Mouse (Mus musculus) midbrain, embryonic 16.5 days (tissue): Measurements from ENCODE around the gene Vcl. TPM values are rescaled to one million over a fixed set of nuclear protein-coding genes. Genes with fewer than 3 reads are reported as not detected.

ENCODE experiments used
- ATAC-seq: fragments of 200-750 bp; cut with Nextera tagmentation; 2 replicates; pipeline ENCODE4 v1.8.0; 2017; ENCODE audit warnings: moderate TSS enrichment
- H3K27ac ChIP-seq: fragments of 300-500 bp; sonication (generic); 2 replicates; pipeline ENCODE4 v1.5.1; 2014; ENCODE audit warnings: mild to moderate bottlenecking, low read length, mixed read lengths
- H3K27me3 ChIP-seq: fragments of 300-500 bp; sonication (generic); 2 replicates; pipeline ENCODE4 v1.6.1; 2014; ENCODE audit warnings: low read depth, low read length, mixed read lengths; ENCODE audit not compliant: control insufficient read depth, insufficient read depth
- H3K36me3 ChIP-seq: fragments of 300-500 bp; sonication (generic); 2 replicates; pipeline ENCODE4 v1.6.1; 2014; ENCODE audit warnings: mild to moderate bottlenecking, low read length, moderate library complexity, mixed read lengths; ENCODE audit not compliant: control insufficient read depth, insufficient read depth
- H3K4me1 ChIP-seq: fragments of 300-500 bp; sonication (generic); 2 replicates; pipeline ENCODE4 v1.6.1; 2014; ENCODE audit warnings: mild to moderate bottlenecking, low read length, mixed read lengths; ENCODE audit not compliant: control insufficient read depth, insufficient read depth
- H3K4me2 ChIP-seq: fragments of 300-500 bp; sonication (generic); 2 replicates; pipeline ENCODE4 v1.6.1; 2014; ENCODE audit warnings: mild to moderate bottlenecking, low read length, mixed read lengths
- H3K4me3 ChIP-seq: fragments of 300-500 bp; sonication (generic); 2 replicates; pipeline ENCODE4 v1.5.1; 2014; ENCODE audit warnings: low read depth, mild to moderate bottlenecking, low read length, moderate library complexity, mixed read lengths
- H3K9ac ChIP-seq: fragments of 300-500 bp; sonication (generic); 2 replicates; pipeline ENCODE4 v1.6.1; 2014; ENCODE audit warnings: low read depth, low read length, mixed read lengths
- H3K9me3 ChIP-seq: fragments of 300-500 bp; sonication (generic); replicated peaks from 2 replicates; pipeline ENCODE4 v1.6.1; 2014; ENCODE audit warnings: mild to moderate bottlenecking, low read length, mixed read lengths; ENCODE audit not compliant: control insufficient read depth, poor library complexity, severe bottlenecking
- WGBS: fragments of 180-500 bp; shearing (Covaris S2); extraction: QIAGEN DNeasy Blood & Tissue Kit; methylation state at CpG from one replicate; pipeline ENCODE4 v1.1.7; 2014; 5-methylcytosine and 5-hydroxymethylcytosine counted together
- polyA plus RNA-seq: library from polyadenylated mRNA; unstranded; fragments of >200 nt; fragmentation: Nextera tagmentation; extraction: Ambion mirVana; gene quantifications from 2 replicates; pipeline ENCODE4 v1.2.1, GENCODE M21; 2015

The Vcl gene
- polyA plus RNA-seq, 1 experiment from 2014 or later = 11.9 TPM

GRCm38 (mm10) chr14:20903137-20903536 is 26.1 kb upstream of the Vcl start:
- no peaks in the 10 kb centered on the region for H3K27me3 ChIP-seq
- no peaks in the 10 kb centered on the region for H3K9me3 ChIP-seq
- H3K4me2 ChIP-seq = no peak overlapping the region
- no peak overlapping the region for H3K9ac ChIP-seq
- no peak for ATAC-seq
- no peaks in the 10 kb centered on the region for H3K4me1 ChIP-seq
- H3K4me3 ChIP-seq = no peak overlapping the region
- H3K36me3 ChIP-seq = no peaks in the 10 kb centered on the region
- WGBS = 89% methylated on average over 6 of the region's 6 CpGs
- H3K27ac ChIP-seq = no peak overlapping the region

GRCm38 (mm10) chr14:20911811-20912210 is 17.4 kb upstream of the Vcl start:
- no peak overlapping the region for H3K27ac ChIP-seq
- no peaks in the 10 kb centered on the region for H3K27me3 ChIP-seq
- ATAC-seq = no peak
- no peak overlapping the region for H3K4me3 ChIP-seq
- WGBS = 84% methylated on average over 2 of the region's 2 CpGs
- no peak overlapping the region for H3K9ac ChIP-seq
- no peaks in the 10 kb centered on the region for H3K4me1 ChIP-seq
- H3K4me2 ChIP-seq = no peak overlapping the region
- H3K9me3 ChIP-seq = no peaks in the 10 kb centered on the region
- no peaks in the 10 kb centered on the region for H3K36me3 ChIP-seq

- Histone ChIP-seq H3K4me1 (no peaks in the 10 kb centered on the region), H3K9ac (no peak overlapping the region), H3K27me3 (no peaks in the 10 kb centered on the region), H3K27ac (no peak overlapping the region), H3K4me3 (no peak overlapping the region), H3K36me3 (no peaks in the 10 kb centered on the region), H3K4me2 (no peak overlapping the region), H3K9me3 (no peaks in the 10 kb centered on the region)
- 71% methylated on average over 2 of the region's 2 CpGs for WGBS
- no peak for ATAC-seq
Measured at GRCm38 (mm10) chr14:20914415-20914814, 14.8 kb upstream of the Vcl start.

GRCm38 (mm10) chr14:20916625-20917612 is 12.3 kb upstream of the Vcl start:
- no peaks in the 10 kb centered on the region for H3K4me1 ChIP-seq
- no peaks in the 10 kb centered on the region for H3K27me3 ChIP-seq
- no peak overlapping the region for H3K27ac ChIP-seq
- H3K4me3 ChIP-seq = no peak overlapping the region
- H3K36me3 ChIP-seq = no peaks in the 10 kb centered on the region
- WGBS = 95% methylated on average over 7 of the region's 7 CpGs
- no peak for ATAC-seq
- no peaks in the 10 kb centered on the region for H3K9me3 ChIP-seq
- no peak overlapping the region for H3K9ac ChIP-seq
- H3K4me2 ChIP-seq = no peak overlapping the region

GRCm38 (mm10) chr14:20924071-20924789 is 5.0 kb upstream of the Vcl start:
- Histone ChIP-seq H3K9me3 (no peaks in the 10 kb centered on the region), H3K36me3 (no peaks in the 10 kb centered on the region), H3K4me2 (no peak overlapping the region), H3K9ac (no peak overlapping the region), H3K27ac (no peak overlapping the region), H3K27me3 (no peaks in the 10 kb centered on the region), H3K4me1 (no peaks in the 10 kb centered on the region; the same call in 1 of the 2 replicates), H3K4me3 (no peak overlapping the region)
- no peak for ATAC-seq
- WGBS = 90% methylated on average over 5 of the region's 5 CpGs

GRCm38 (mm10) chr14:20927470-20928307 is 1.5 kb upstream of the Vcl start:
- WGBS = 89% methylated on average over 4 of the region's 4 CpGs
- H3K27me3 ChIP-seq = no peaks in the 10 kb centered on the region
- no peak overlapping the region for H3K4me3 ChIP-seq
- ATAC-seq = no peak
- H3K4me1 ChIP-seq = peaks cover 11% of the 10 kb centered on the region
- H3K4me2 ChIP-seq = no peak overlapping the region
- no peak overlapping the region for H3K27ac ChIP-seq
- no peaks in the 10 kb centered on the region for H3K9me3 ChIP-seq
- no peak overlapping the region for H3K9ac ChIP-seq
- no peaks in the 10 kb centered on the region for H3K36me3 ChIP-seq

- Histone ChIP-seq H3K4me2 (peak overlapping the region; percentile 70), H3K36me3 (no peaks in the 10 kb centered on the region), H3K27me3 (no peaks in the 10 kb centered on the region), H3K4me1 (peaks cover 11% of the 10 kb centered on the region), H3K9me3 (no peaks in the 10 kb centered on the region), H3K9ac (no peak overlapping the region), H3K4me3 (peak overlapping the region; percentile 73), H3K27ac (no peak overlapping the region)
- 19% methylated on average over 4 of the region's 4 CpGs for WGBS
- no peak for ATAC-seq
Measured at GRCm38 (mm10) chr14:20928308-20928685, 901 bp upstream of the Vcl start.

GRCm38 (mm10) chr14:20929814-20930434 is 726 bp downstream of the Vcl start:
- WGBS = 2% methylated on average over 19 of the region's 19 CpGs
- peak; percentile 6 for ATAC-seq

More at GRCm38 (mm10) chr14:20929814-20930434, 726 bp downstream of the Vcl start:
- H3K9ac ChIP-seq = peak overlapping the region; percentile 72
- peak overlapping the region; percentile 70 for H3K4me2 ChIP-seq
- no peaks in the 10 kb centered on the region for H3K9me3 ChIP-seq
- H3K27me3 ChIP-seq = no peaks in the 10 kb centered on the region
- no peaks in the 10 kb centered on the region for H3K36me3 ChIP-seq
- H3K27ac ChIP-seq = peak overlapping the region; percentile 75
- peak overlapping the region; percentile 73 for H3K4me3 ChIP-seq
- peaks cover 11% of the 10 kb centered on the region for H3K4me1 ChIP-seq
